ENCODE assay signal across 12 mouse cellular contexts in the genomic region with DNA sequence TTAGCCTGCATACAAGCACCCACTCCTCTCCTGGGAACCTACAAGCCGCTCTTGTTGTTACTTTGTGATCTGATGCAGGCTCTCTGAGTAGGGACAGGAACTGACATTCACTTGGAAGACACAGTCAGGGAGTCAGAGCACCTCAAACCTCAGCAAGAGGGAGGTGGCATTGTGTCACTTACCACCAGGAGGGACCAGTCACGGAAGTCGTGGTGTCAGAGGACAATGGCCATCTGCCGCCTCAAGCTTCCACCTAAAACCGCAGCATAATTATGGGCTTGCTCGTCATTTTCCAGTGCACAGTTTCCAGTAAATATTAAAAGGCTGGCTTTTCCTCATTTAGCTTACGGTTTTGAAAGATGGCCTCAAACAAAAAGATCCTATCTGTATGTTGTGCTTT.
DNase-seq lines count a peak whose midpoint lies in the region; ATAC-seq and TF ChIP-seq lines count a peak whose summit lies in the region.
"Had no signal": no experiment of that assay in that cellular context is flagged by ENCODE, and none has a peak within 500 bp of the region (broad histone marks: within the 10 kb centered on the region; RNA-seq: fewer than 3 reads in every experiment).

No protein-coding gene starts in this region.

- H3K27ac ChIP-seq in hindbrain, embryonic 10.5 days, result peak overlapping the region; percentile 75
- H3K27ac ChIP-seq in hindbrain, embryonic 16.5 days (ENCODE audit: low read depth, low read length), result no peak overlapping the region
- peak overlapping the region; percentile 19 for H3K27ac ChIP-seq in embryonic facial prominence, embryonic 14.5 days (replicated peaks; ENCODE audit: low read depth, low read length)
- H3K27ac ChIP-seq in stomach, postnatal 0 days (replicated peaks), result no peak overlapping the region
- H3K27ac ChIP-seq: macrophage had no signal

- H3K9ac ChIP-seq in hindbrain, embryonic 16.5 days (ENCODE audit: low read depth, low read length), result no peak overlapping the region
- no peak overlapping the region for H3K9ac ChIP-seq in embryonic facial prominence, embryonic 14.5 days (ENCODE audit: low read depth, low read length)
- H3K9ac ChIP-seq in stomach, postnatal 0 days (ENCODE audit: low read length), result no peak overlapping the region

- TF ChIP-seq CTCF in stomach, postnatal 0 days (IDR thresholded peaks at IDR 0.05; ENCODE audit: low read depth), result no peak

- H3K36me3 ChIP-seq in hindbrain, embryonic 10.5 days, result no peaks in the 10 kb centered on the region
- H3K36me3 ChIP-seq in hindbrain, embryonic 16.5 days (ENCODE audit: control insufficient read depth, insufficient read depth, low read length), result no peaks in the 10 kb centered on the region
- no peaks in the 10 kb centered on the region for H3K36me3 ChIP-seq in embryonic facial prominence, embryonic 14.5 days (ENCODE audit: control insufficient read depth, insufficient read depth, low read length)
- H3K36me3 ChIP-seq in stomach, postnatal 0 days (ENCODE audit: control insufficient read depth, insufficient read depth, low read length), result no peaks in the 10 kb centered on the region

- no peak overlapping the region for H3K4me2 ChIP-seq in hindbrain, embryonic 16.5 days (ENCODE audit: low read length)
- H3K4me2 ChIP-seq in embryonic facial prominence, embryonic 14.5 days (ENCODE audit: low read depth, low read length), result no peak overlapping the region
- H3K4me2 ChIP-seq in stomach, postnatal 0 days (replicated peaks; ENCODE audit: low read depth), result no peak overlapping the region

- ATAC-seq in hindbrain, embryonic 16.5 days, result no peak
- ATAC-seq in embryonic facial prominence, embryonic 14.5 days (ENCODE audit: low read depth), result no peak
- ATAC-seq in stomach, postnatal 0 days (ENCODE audit: low FRiP score, low TSS enrichment), result no peak

- 33% methylated on average over 7 of the region's 7 CpGs for WGBS in hindbrain, embryonic 10.5 days
- 34% methylated on average over 7 of the region's 7 CpGs for WGBS in hindbrain, embryonic 16.5 days
- WGBS in embryonic facial prominence, embryonic 14.5 days, result 38% methylated on average over 7 of the region's 7 CpGs
- 46% methylated on average over 7 of the region's 7 CpGs for WGBS in stomach, postnatal 0 days

- H3K9me3 ChIP-seq in hindbrain, embryonic 10.5 days, result no peaks in the 10 kb centered on the region
- no peaks in the 10 kb centered on the region for H3K9me3 ChIP-seq in hindbrain, embryonic 16.5 days (ENCODE audit: control insufficient read depth, low read length)
- no peaks in the 10 kb centered on the region for H3K9me3 ChIP-seq in embryonic facial prominence, embryonic 14.5 days (ENCODE audit: control insufficient read depth, low read length)
- H3K9me3 ChIP-seq in stomach, postnatal 0 days (ENCODE audit: control insufficient read depth, low read length), result no peaks in the 10 kb centered on the region

- peaks cover 20% of the 10 kb centered on the region for H3K4me1 ChIP-seq in hindbrain, embryonic 10.5 days (replicated peaks)
- no peaks in the 10 kb centered on the region for H3K4me1 ChIP-seq in hindbrain, embryonic 16.5 days (ENCODE audit: control insufficient read depth, insufficient read depth, low read depth, low read length)
- H3K4me1 ChIP-seq in embryonic facial prominence, embryonic 14.5 days (ENCODE audit: control insufficient read depth, insufficient read depth, low read length), result no peaks in the 10 kb centered on the region; the same call in 1 of the 2 replicates
- H3K4me1 ChIP-seq in stomach, postnatal 0 days (replicated peaks; ENCODE audit: control insufficient read depth, insufficient read depth), result no peaks in the 10 kb centered on the region

- no peak overlapping the region for H3K4me3 ChIP-seq in hindbrain, embryonic 10.5 days
- H3K4me3 ChIP-seq in hindbrain, embryonic 16.5 days (ENCODE audit: low read length), result no peak overlapping the region
- H3K4me3 ChIP-seq in embryonic facial prominence, embryonic 14.5 days (ENCODE audit: low read depth, low read length), result no peak overlapping the region
- no peak overlapping the region for H3K4me3 ChIP-seq in stomach, postnatal 0 days (ENCODE audit: low read depth, low read length)

- no peak for TF ChIP-seq EP300 in stomach, postnatal 0 days (optimal IDR thresholded peaks at IDR 0.05)

- H3K27me3 ChIP-seq in hindbrain, embryonic 10.5 days (ENCODE audit: insufficient read depth, poor library complexity, severe bottlenecking), result no peaks in the 10 kb centered on the region
- H3K27me3 ChIP-seq in hindbrain, embryonic 16.5 days (replicated peaks; ENCODE audit: control insufficient read depth, insufficient read depth, low read length), result no peaks in the 10 kb centered on the region
- no peaks in the 10 kb centered on the region for H3K27me3 ChIP-seq in embryonic facial prominence, embryonic 14.5 days (replicated peaks; ENCODE audit: control insufficient read depth, insufficient read depth, low read length)
- H3K27me3 ChIP-seq in stomach, postnatal 0 days (ENCODE audit: control insufficient read depth, insufficient read depth, low read length), result no peaks in the 10 kb centered on the region

- no peak for DNase-seq in hindbrain, embryonic 10.5 days (ENCODE audit: low spot score)
- DNase-seq in lung, postnatal 4 days, result peak; percentile 12 to 45
- no peak for DNase-seq in lung, adult 18-20 months
- no peak for DNase-seq in embryonic facial prominence, embryonic 14.5 days (ENCODE audit: low spot score)
- peak; percentile 9 to 17 for DNase-seq in kidney, postnatal 36 days
- DNase-seq in layer of hippocampus, postnatal 25 days (ENCODE audit: extremely low spot score in 1 of 2, low spot score in 1 of 2), result no peak
- DNase-seq in stomach, postnatal 0 days (ENCODE audit: low spot score), result no peak
- DNase-seq: cerebellum, adult 2 months; gastrocnemius, postnatal 25 days; right cerebral cortex, postnatal 14 days had no signal

Comparison
In these comparisons a context has a peak if more than half of its experiments do, and no peak if none do; other contexts are left out.
1. DNase-seq: peak in lung, postnatal 4 days (2 of 2) and kidney, postnatal 36 days (2 of 2); none in hindbrain, embryonic 10.5 days (single experiment), lung, adult 18-20 months (0 of 2), embryonic facial prominence, embryonic 14.5 days (single experiment), layer of hippocampus, postnatal 25 days (0 of 2) and stomach, postnatal 0 days (single experiment).
2. H3K27ac ChIP-seq: peak in hindbrain, embryonic 10.5 days (single experiment) and embryonic facial prominence, embryonic 14.5 days (single experiment); none in hindbrain, embryonic 16.5 days (single experiment) and stomach, postnatal 0 days (single experiment).